Mouse (Mus musculus) adrenal gland, adult (tissue): ENCODE results near the gene Cfap77.
"Not testable (repeated sequence)": the region's sequence is repeated elsewhere in the genome, so short reads cannot be mapped to it uniquely, and the experiment has no call there.

ENCODE experiments used
- DNase-seq, 2 experiments: peaks; one replicate each; pipeline ENCODE4 v3.0.0; 2022 to 2023; ENCODE audit warnings: low spot score in 1 of 2; ENCODE audit not compliant: inconsistent age in 2 of 2

The Cfap77 gene

GRCm38 (mm10) chr2:29054991-29055390, at the start of gene Cfap77:
TSS of gene Cfap77 (minus strand) at chr2:29055066.
- DNase-seq = peak; percentile 57 to 89

GRCm38 (mm10) chr2:29102416-29103377, 47.8 kb upstream of the Cfap77 start:
- DNase-seq = not testable (repeated sequence)

GRCm38 (mm10) chr2:29100822-29101534, 46.1 kb upstream of the Cfap77 start:
- DNase-seq = peak; percentile 18 to 76

- DNase-seq = no peak
These were observed 44.8 kb upstream of the Cfap77 start for GRCm38 (mm10) chr2:29099646-29100045.

- DNase-seq = no peak
These were observed 43.9 kb upstream of the Cfap77 start for GRCm38 (mm10) chr2:29098786-29099185.

- not testable (repeated sequence) for DNase-seq
These were observed 43.1 kb upstream of the Cfap77 start for GRCm38 (mm10) chr2:29097955-29098354.

GRCm38 (mm10) chr2:29097465-29097864, 42.6 kb upstream of the Cfap77 start:
- no peak for DNase-seq

- no peak for DNase-seq
These were observed 41.9 kb upstream of the Cfap77 start for GRCm38 (mm10) chr2:29096751-29097150.

- no peak for DNase-seq
These were observed 40.8 kb upstream of the Cfap77 start for GRCm38 (mm10) chr2:29095674-29096073.

GRCm38 (mm10) chr2:29089276-29089675, 34.4 kb upstream of the Cfap77 start:
- DNase-seq = peak; percentile 55 to 81

- DNase-seq = no peak
These were observed 31.2 kb upstream of the Cfap77 start for GRCm38 (mm10) chr2:29086026-29086425.

GRCm38 (mm10) chr2:29081965-29082364, 27.1 kb upstream of the Cfap77 start:
- peak in 1 of 2 experiments; percentile 49 for DNase-seq

GRCm38 (mm10) chr2:29076226-29076625, 21.4 kb upstream of the Cfap77 start:
- no peak for DNase-seq

- no peak for DNase-seq
These were observed 20.6 kb upstream of the Cfap77 start for GRCm38 (mm10) chr2:29075331-29076070.

- no peak for DNase-seq
These were observed 19.8 kb upstream of the Cfap77 start for GRCm38 (mm10) chr2:29074676-29075075.

- peak in 1 of 2 experiments; percentile 45 for DNase-seq
These were observed 11.5 kb upstream of the Cfap77 start for GRCm38 (mm10) chr2:29066410-29066809.

- no peak for DNase-seq
These were observed 10.9 kb upstream of the Cfap77 start for GRCm38 (mm10) chr2:29065796-29066195.

- DNase-seq = peak; percentile 90 to 97
These were observed 5.3 kb upstream of the Cfap77 start, which contains the start of gene Ttf1 for GRCm38 (mm10) chr2:29060135-29060597. TSS of gene Ttf1 (plus strand) at chr2:29060262.

GRCm38 (mm10) chr2:29054545-29054935, 326 bp downstream of the Cfap77 start:
- peak in 1 of 2 experiments; percentile 24 for DNase-seq

GRCm38 (mm10) chr2:29053802-29054544, 893 bp downstream of the Cfap77 start:
- DNase-seq = peak; percentile 61 to 86
